Mouse (Mus musculus): ENCODE results near the gene 3110082I17Rik. TPM values are rescaled to one million over a fixed set of nuclear protein-coding genes. Genes with fewer than 3 reads are reported as not detected.
A peak's percentile ranks its signal among the peaks of the same experiment; 100 is the strongest.

3110082I17Rik gene
- polyA plus RNA-seq, 1 experiment from 2014 or later: 33.5 TPM

- H3K9ac ChIP-seq: no peak overlapping the region
Observed at GRCm38 (mm10) chr5:139326111-139326696, 134.1 kb downstream of the 3110082I17Rik start.

GRCm38 (mm10) chr5:139325395-139325966 is 134.8 kb downstream of the 3110082I17Rik start, which contains the start of gene Adap1:
TSS of gene Adap1 (minus strand) at chr5:139325622.
- H3K4me3 ChIP-seq: peak within 1 kb of the TSS; percentile 54
- H3K27ac ChIP-seq: no peak within 1 kb of the TSS
- peak; percentile 70; the same call in 1 of the 2 replicates for ATAC-seq (ENCODE audit: insufficient number of reproducible peaks, insufficient read depth, low FRiP score, low TSS enrichment)
- H3K27me3 ChIP-seq: peaks cover 48% of the 10 kb centered on the region
- 3% methylated on average over 61 of the region's 61 CpGs for WGBS
- peak within 1 kb of the TSS; percentile 98 for H3K4me2 ChIP-seq (replicated peaks)
- peak within 1 kb of the TSS; percentile 67 for H3K9ac ChIP-seq
- peaks cover 6% of the 10 kb centered on the region; the same call in 1 of the 2 replicates for H3K4me1 ChIP-seq
- H3K36me3 ChIP-seq: no peaks in the 10 kb centered on the region
- no peaks in the 10 kb centered on the region for H3K9me3 ChIP-seq

More at GRCm38 (mm10) chr5:139326111-139326696, 134.1 kb downstream of the 3110082I17Rik start:
- ATAC-seq (ENCODE audit: insufficient number of reproducible peaks, insufficient read depth, low FRiP score, low TSS enrichment): no peak
- Histone ChIP-seq H3K27ac (no peak overlapping the region), H3K9me3 (no peaks in the 10 kb centered on the region), H3K4me2 (replicated peaks) (no peak overlapping the region), H3K4me3 (no peak overlapping the region), H3K36me3 (no peaks in the 10 kb centered on the region), H3K27me3 (peaks cover 48% of the 10 kb centered on the region), H3K4me1 (peaks cover 6% of the 10 kb centered on the region; the same call in 1 of the 2 replicates)
- 66% methylated on average over 13 of the region's 13 CpGs for WGBS

- Histone ChIP-seq H3K27me3 (peaks cover 48% of the 10 kb centered on the region), H3K4me3 (peak overlapping the region; percentile 54), H3K4me2 (replicated peaks) (peak overlapping the region; percentile 98), H3K4me1 (peaks cover 6% of the 10 kb centered on the region; the same call in 1 of the 2 replicates), H3K36me3 (no peaks in the 10 kb centered on the region), H3K9me3 (no peaks in the 10 kb centered on the region), H3K27ac (no peak overlapping the region), H3K9ac (peak overlapping the region; percentile 67)
- peak; percentile 10; the same call in 1 of the 2 replicates for ATAC-seq (ENCODE audit: insufficient number of reproducible peaks, insufficient read depth, low FRiP score, low TSS enrichment)
- WGBS: 2% methylated on average over 60 of the region's 62 CpGs
Observed at GRCm38 (mm10) chr5:139324691-139325394, 135.5 kb downstream of the 3110082I17Rik start.

- Histone ChIP-seq H3K27ac (no peak overlapping the region), H3K9ac (no peak overlapping the region), H3K9me3 (no peaks in the 10 kb centered on the region), H3K27me3 (peaks cover 48% of the 10 kb centered on the region), H3K4me1 (peaks cover 6% of the 10 kb centered on the region; the same call in 1 of the 2 replicates), H3K36me3 (no peaks in the 10 kb centered on the region), H3K4me2 (replicated peaks) (no peak overlapping the region), H3K4me3 (no peak overlapping the region)
- no peak for ATAC-seq (ENCODE audit: insufficient number of reproducible peaks, insufficient read depth, low FRiP score, low TSS enrichment)
- 73% methylated on average over 5 of the region's 5 CpGs for WGBS
Observed at GRCm38 (mm10) chr5:139324045-139324491, 136.3 kb downstream of the 3110082I17Rik start.

- no peak for ATAC-seq (ENCODE audit: insufficient number of reproducible peaks, insufficient read depth, low FRiP score, low TSS enrichment)
- Histone ChIP-seq H3K4me3 (no peak overlapping the region), H3K27ac (no peak overlapping the region), H3K9me3 (no peaks in the 10 kb centered on the region), H3K36me3 (no peaks in the 10 kb centered on the region), H3K9ac (no peak overlapping the region), H3K4me2 (replicated peaks) (no peak overlapping the region), H3K4me1 (peaks cover 6% of the 10 kb centered on the region; the same call in 1 of the 2 replicates), H3K27me3 (peaks cover 48% of the 10 kb centered on the region)
- 82% methylated on average over 9 of the region's 9 CpGs for WGBS
Observed at GRCm38 (mm10) chr5:139323260-139323924, 136.9 kb downstream of the 3110082I17Rik start.

DNA sequence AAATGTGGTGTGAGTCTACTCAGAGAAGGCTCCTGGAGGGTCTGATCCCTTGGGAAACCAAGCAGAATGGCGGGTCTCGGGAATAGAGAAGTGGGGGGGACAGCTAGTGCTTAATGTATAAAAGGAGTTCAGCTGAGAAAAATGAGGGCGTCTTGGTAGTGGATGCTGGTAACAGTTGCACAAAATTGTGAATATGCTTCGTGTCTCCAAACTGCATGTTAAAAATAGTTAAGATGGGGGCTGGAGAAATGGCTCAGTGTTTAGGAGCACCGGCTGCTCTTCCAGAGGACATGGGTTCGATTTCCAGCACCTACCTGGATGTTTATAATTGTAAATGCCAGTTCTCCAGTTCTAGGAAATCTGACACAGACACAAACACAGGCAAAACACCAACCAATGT is 139.0 kb downstream of the 3110082I17Rik start:
- Histone ChIP-seq H3K27me3 (peaks cover 36% of the 10 kb centered on the region), H3K9me3 (no peaks in the 10 kb centered on the region), H3K4me1 (peaks cover 6% of the 10 kb centered on the region; the same call in 1 of the 2 replicates), H3K27ac (no peak overlapping the region), H3K4me3 (no peak overlapping the region), H3K36me3 (no peaks in the 10 kb centered on the region), H3K9ac (no peak overlapping the region), H3K4me2 (replicated peaks) (no peak overlapping the region)
- WGBS: 78% methylated on average over 6 of the region's 6 CpGs
- no peak for ATAC-seq (ENCODE audit: insufficient number of reproducible peaks, insufficient read depth, low FRiP score, low TSS enrichment)

- ATAC-seq (ENCODE audit: insufficient number of reproducible peaks, insufficient read depth, low FRiP score, low TSS enrichment): no peak
- Histone ChIP-seq H3K9me3 (no peaks in the 10 kb centered on the region), H3K4me3 (no peak overlapping the region), H3K27me3 (peaks cover 27% of the 10 kb centered on the region), H3K36me3 (no peaks in the 10 kb centered on the region), H3K4me1 (peaks cover 6% of the 10 kb centered on the region; the same call in 1 of the 2 replicates), H3K4me2 (replicated peaks) (no peak overlapping the region), H3K9ac (no peak overlapping the region; the same call in 1 of the 2 replicates), H3K27ac (no peak overlapping the region)
- WGBS: 80% methylated on average over 7 of the region's 7 CpGs
Observed at GRCm38 (mm10) chr5:139320424-139320823, 139.9 kb downstream of the 3110082I17Rik start.

DNA sequence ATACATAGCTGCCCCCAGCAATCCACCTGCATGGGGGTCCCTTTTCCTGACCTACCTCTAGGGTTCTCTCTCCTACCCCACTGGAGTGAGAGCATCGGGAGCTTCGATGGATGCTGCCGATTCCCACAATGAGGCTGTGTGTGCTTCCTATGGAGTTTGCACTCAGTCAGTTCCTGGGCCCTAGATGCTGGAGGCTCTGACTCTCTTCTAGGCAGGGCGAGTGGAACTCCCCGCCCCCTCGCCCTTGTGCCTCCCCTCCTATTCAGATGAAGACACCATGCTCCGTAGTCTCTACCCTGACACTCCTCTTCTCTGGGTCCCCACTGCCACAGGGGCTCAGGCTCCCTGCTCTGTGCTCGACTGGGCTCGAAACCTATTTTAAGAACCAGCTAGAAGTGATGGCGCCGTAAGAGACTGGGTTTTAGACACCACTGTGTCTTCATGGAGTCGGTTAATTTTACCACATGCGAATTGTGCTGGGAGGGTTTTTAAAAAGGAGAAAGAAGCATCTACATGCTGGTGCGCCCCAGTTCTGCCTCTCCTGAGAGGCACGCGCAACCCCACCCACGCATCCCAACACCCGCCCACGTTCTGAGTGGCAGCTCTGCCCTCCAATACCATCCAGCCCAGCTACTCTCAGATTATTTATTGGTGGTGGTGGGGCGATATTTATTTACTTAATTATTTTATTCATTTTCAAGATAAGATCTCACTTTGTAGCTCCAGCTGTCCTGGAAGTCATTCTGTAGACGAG is 142.4 kb downstream of the 3110082I17Rik start:
- ATAC-seq (ENCODE audit: insufficient number of reproducible peaks, insufficient read depth, low FRiP score, low TSS enrichment): no peak
- no peak overlapping the region for H3K4me2 ChIP-seq (replicated peaks)
- H3K36me3 ChIP-seq: no peaks in the 10 kb centered on the region
- H3K27me3 ChIP-seq: peaks cover 4% of the 10 kb centered on the region; the same call in 1 of the 2 replicates
- no peak overlapping the region for H3K9ac ChIP-seq
- H3K4me1 ChIP-seq: no peaks in the 10 kb centered on the region
- no peaks in the 10 kb centered on the region for H3K9me3 ChIP-seq
- 63% methylated on average over 21 of the region's 21 CpGs for WGBS
- no peak overlapping the region for H3K27ac ChIP-seq
- H3K4me3 ChIP-seq: no peak overlapping the region

- Histone ChIP-seq H3K9ac (no peak overlapping the region), H3K36me3 (no peaks in the 10 kb centered on the region), H3K4me1 (no peaks in the 10 kb centered on the region), H3K4me3 (no peak overlapping the region), H3K4me2 (replicated peaks) (no peak overlapping the region), H3K9me3 (no peaks in the 10 kb centered on the region), H3K27me3 (peaks cover 1% of the 10 kb centered on the region; the same call in 1 of the 2 replicates), H3K27ac (no peak overlapping the region)
- 73% methylated on average over 6 of the region's 6 CpGs for WGBS
- no peak for ATAC-seq (ENCODE audit: insufficient number of reproducible peaks, insufficient read depth, low FRiP score, low TSS enrichment)
Observed at GRCm38 (mm10) chr5:139316982-139317675, 143.2 kb downstream of the 3110082I17Rik start.

GRCm38 (mm10) chr5:139314941-139315642 is 145.2 kb downstream of the 3110082I17Rik start:
- Histone ChIP-seq H3K4me2 (replicated peaks) (no peak overlapping the region), H3K27me3 (no peaks in the 10 kb centered on the region), H3K9me3 (no peaks in the 10 kb centered on the region), H3K4me1 (no peaks in the 10 kb centered on the region), H3K27ac (no peak overlapping the region), H3K4me3 (no peak overlapping the region), H3K9ac (no peak overlapping the region), H3K36me3 (no peaks in the 10 kb centered on the region)
- ATAC-seq (ENCODE audit: insufficient number of reproducible peaks, insufficient read depth, low FRiP score, low TSS enrichment): no peak
- WGBS: 82% methylated on average over 12 of the region's 12 CpGs

Data from embryonic facial prominence, embryonic 12.5 days (tissue).